Mouse (Mus musculus) ES-E14 (cell line): Measurements from ENCODE around the gene Bhmt2.

ENCODE experiments used
- CHD2 ChIP-seq: IDR thresholded peaks from 2 replicates; pipeline ENCODE4 v1.6.1; 2014; ENCODE audit warnings: mild to moderate bottlenecking, low read depth, low read length, inconsistent platforms
- HCFC1 ChIP-seq: IDR thresholded peaks from 2 replicates; pipeline ENCODE4 v1.6.1; 2012; ENCODE audit warnings: low read length, inconsistent platforms, borderline replicate concordance; ENCODE audit not compliant: insufficient read depth
- MAFK ChIP-seq: IDR thresholded peaks from 2 replicates; pipeline ENCODE4 v1.6.1; 2014; ENCODE audit warnings: mild to moderate bottlenecking, low read depth, low read length, inconsistent platforms; ENCODE audit not compliant: insufficient read depth
- ZC3H11A ChIP-seq: IDR thresholded peaks from 2 replicates; pipeline ENCODE4 v1.6.1; 2012; ENCODE audit warnings: low read depth, mild to moderate bottlenecking, inconsistent platforms, low read length, borderline replicate concordance
- ZNF384 ChIP-seq: IDR thresholded peaks from 2 replicates; pipeline ENCODE4 v1.6.1; 2012; ENCODE audit warnings: low read depth, low read length, inconsistent platforms

DNA sequence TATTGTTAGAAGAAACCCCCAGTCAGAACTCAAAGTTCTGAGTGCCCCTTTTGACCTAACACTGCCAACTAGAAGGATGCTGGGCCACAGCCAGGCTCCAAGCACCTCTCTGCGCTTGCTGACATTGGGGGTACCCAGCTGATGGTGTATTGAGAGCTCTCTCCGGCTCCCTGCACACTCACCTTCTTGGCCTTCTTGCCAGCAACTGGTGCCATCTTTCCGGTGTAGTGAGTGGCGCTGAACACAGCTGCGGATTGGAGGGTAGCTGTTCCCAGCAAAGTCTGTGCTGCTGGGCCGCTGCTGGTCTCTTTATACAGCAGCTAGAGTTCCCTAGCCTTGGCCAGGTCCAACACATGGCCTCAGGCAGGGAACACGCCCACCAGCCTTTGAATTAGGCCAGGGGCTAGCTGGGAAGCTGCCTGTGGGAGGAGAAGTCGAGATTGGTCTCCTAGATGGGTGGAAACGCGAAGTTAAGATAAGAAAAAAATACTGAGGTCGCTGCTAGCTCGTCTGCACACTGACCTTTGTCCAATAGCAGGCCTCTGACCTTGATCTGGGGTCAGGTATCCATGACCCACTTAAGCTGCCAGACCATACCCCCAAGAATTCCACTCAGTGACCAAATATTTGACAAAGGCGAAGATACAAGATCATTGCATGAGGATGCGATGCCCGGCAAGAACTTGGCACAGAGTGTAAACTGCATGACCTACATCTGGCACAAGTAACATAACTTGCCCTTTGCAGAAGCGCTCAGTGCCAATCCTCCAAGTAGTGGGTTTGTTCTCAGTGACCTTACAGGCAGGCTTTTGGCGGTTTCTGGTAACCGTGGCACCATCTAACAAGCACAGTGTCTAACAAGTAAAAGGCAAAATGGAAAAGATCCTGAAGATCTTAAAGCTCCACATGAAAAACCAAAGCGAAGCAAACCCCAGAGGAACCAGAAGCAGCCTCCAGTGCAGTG is 36.5 kb downstream of the Bhmt2 start, which contains the start of gene Bhmt:
- TF ChIP-seq CHD2 (no peak), MAFK (no peak), ZNF384 (no peak), ZC3H11A (no peak), HCFC1 (no peak)
